Mouse (Mus musculus): Measurements from ENCODE around the gene Shc1. TPM values are rescaled to one million over a fixed set of nuclear protein-coding genes. Genes with fewer than 3 reads are reported as not detected.

Gene Shc1
- polyA plus RNA-seq, 1 experiment from 2014 or later: 15.9 TPM

DNA sequence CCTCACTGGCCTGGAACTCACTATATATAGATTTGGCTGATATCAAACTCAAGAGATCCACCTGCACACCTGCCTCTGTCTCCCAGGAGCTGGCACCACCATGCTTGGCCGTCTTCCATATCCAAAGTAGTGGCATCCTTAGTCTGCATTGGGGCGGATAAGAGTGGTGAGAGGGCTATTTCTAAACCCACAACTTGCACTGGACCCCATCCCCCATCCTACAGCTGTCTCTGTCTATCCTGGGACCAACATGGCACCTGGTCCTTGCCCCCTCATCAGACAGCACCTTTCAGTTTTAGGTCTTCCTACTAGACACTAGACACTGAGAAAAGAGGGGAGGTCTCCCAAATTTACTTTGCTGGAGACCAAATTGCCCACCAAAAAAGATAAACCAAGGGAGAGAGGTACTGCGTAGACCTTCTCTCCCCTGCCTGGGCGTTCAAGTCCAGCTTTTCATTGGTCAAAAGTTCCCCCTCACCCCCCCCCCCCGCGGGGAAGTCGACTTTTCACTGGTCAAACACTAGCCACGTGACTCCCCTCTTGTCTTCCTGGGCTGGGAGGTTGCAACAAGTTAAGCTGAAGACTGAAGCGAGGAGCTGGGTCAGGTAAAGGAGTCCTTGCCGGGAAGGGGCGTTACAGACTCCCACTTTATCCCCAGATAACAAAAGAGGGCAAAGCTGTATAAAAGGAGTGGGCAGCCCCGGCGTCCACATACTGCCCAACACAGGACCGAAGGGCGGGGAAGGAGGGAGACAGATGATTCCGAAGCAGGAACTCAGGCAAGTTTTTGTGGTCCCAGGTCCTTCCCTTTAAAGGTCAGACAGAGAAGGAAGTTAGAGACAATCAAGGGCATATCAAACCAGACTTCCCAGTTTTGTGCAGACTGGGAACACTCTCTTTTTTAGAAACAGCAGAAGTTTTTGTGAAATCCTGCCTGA is 18.2 kb downstream of the Shc1 start, which contains the start of gene Pbxip1:
TSS of gene Pbxip1 (plus strand) at position 531 of the 938 bp plus-strand sequence.
- peak; percentile 56 for ATAC-seq
- Histone ChIP-seq H3K9ac (peak within 1 kb of the TSS; percentile 61), H3K27me3 (no peaks in the 10 kb centered on the region)

GRCm38 (mm10) chr3:89437269-89437668 is 19.0 kb downstream of the Shc1 start:
- 21% methylated on average over 5 of the region's 5 CpGs for WGBS
- Histone ChIP-seq H3K27ac (no peak overlapping the region), H3K27me3 (no peaks in the 10 kb centered on the region), H3K36me3 (ENCODE audit: poor library complexity, severe bottlenecking) (peaks cover 25% of the 10 kb centered on the region), H3K9ac (peak overlapping the region; percentile 61), H3K9me3 (replicated peaks) (no peaks in the 10 kb centered on the region), H3K4me1 (peaks cover 33% of the 10 kb centered on the region), H3K4me3 (peak overlapping the region; percentile 37), H3K4me2 (peak overlapping the region; percentile 63)
- peak; percentile 34; the same call in 1 of the 2 replicates for ATAC-seq

More for the DNA sequence above, 18.2 kb downstream of the Shc1 start, which contains the start of gene Pbxip1:
- Histone ChIP-seq H3K4me3 (peak within 1 kb of the TSS; percentile 37), H3K27ac (peak within 1 kb of the TSS; percentile 35; the same call in 1 of the 2 replicates), H3K36me3 (ENCODE audit: poor library complexity, severe bottlenecking) (peaks cover 27% of the 10 kb centered on the region), H3K4me2 (peak within 1 kb of the TSS; percentile 63), H3K4me1 (peaks cover 41% of the 10 kb centered on the region), H3K9me3 (replicated peaks) (no peaks in the 10 kb centered on the region)
- 3% methylated on average over 16 of the region's 16 CpGs for WGBS

DNA sequence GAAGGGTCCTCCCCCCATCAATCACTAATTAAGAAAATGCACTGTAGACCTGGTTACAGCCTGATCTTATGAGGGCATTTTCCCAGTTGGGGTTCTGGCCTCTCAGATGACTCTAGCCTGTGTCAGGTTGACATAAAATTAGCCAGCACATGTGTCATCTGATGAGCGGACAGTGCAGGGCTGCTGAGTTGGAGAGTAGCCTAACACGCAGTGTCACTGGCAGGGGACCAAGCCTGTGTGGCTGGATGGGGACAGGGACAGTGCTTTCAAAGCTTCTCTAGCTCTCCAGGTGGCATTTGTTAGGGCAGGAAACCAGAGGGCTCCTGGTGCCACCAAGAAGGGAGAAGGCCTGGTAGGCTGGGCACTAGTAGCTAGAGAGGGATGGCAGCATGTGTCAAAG is 22.4 kb downstream of the Shc1 start:
- Histone ChIP-seq H3K36me3 (ENCODE audit: poor library complexity, severe bottlenecking) (peaks cover 3% of the 10 kb centered on the region; the same call in 1 of the 2 replicates), H3K4me3 (no peak overlapping the region), H3K27me3 (no peaks in the 10 kb centered on the region), H3K27ac (no peak overlapping the region), H3K9ac (no peak overlapping the region), H3K9me3 (replicated peaks) (no peaks in the 10 kb centered on the region), H3K4me1 (peaks cover 19% of the 10 kb centered on the region), H3K4me2 (no peak overlapping the region)
- 100% methylated on average over 2 of the region's 2 CpGs for whole genome bisulfite sequencing
- ATAC-seq: no peak

DNA sequence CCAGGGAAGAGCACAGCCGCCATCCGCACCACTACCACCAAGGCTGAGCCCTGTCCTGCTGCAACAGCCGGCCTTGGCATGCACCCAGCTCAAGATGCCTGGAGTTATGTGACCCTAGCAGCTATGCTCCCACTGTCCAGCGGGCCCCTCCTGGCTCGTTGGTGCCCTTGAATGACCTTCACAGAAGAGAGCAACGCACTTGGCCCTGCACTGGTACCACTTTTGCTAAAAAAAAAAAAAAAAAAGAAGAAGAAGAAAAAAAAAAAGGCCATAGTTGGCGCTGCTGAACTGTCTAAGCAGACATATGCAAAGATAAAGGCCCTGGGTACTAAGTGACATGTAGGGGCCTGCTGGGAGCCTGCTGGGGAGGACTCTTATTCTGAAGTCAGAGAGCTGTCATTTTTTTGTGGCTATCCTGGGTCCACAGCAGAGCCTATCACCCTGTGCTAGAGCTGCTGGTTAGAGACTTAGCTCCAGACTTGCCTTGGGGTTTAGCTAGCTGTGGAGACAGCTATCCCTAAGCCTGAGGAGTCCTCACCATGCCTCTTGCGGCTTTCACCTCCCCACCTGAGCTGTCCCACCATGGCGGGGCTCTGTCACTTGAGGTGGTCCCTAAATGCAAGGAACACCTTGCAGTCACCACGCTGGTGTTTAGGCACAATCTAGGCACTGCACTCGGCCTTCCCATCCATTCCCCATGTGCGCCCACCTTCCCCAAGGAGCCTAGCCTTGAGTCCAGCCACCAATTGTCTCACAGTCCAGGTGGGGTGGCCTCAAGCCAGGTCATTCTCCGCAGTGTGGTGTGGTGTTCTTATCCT is 30.7 kb downstream of the Shc1 start:
- Histone ChIP-seq H3K9me3 (replicated peaks) (no peaks in the 10 kb centered on the region), H3K27me3 (no peaks in the 10 kb centered on the region), H3K27ac (no peak overlapping the region), H3K4me3 (no peak overlapping the region), H3K9ac (no peak overlapping the region), H3K36me3 (ENCODE audit: poor library complexity, severe bottlenecking) (no peaks in the 10 kb centered on the region), H3K4me1 (0 out of 2 replicates have a peak, but pooled peaks cover 3% of the 10 kb centered on the region), H3K4me2 (no peak overlapping the region)
- 0 out of 2 replicates have a peak, but pooled peaks have one; percentile 26 for ATAC-seq
- WGBS: 70% methylated on average over 13 of the region's 13 CpGs

DNA sequence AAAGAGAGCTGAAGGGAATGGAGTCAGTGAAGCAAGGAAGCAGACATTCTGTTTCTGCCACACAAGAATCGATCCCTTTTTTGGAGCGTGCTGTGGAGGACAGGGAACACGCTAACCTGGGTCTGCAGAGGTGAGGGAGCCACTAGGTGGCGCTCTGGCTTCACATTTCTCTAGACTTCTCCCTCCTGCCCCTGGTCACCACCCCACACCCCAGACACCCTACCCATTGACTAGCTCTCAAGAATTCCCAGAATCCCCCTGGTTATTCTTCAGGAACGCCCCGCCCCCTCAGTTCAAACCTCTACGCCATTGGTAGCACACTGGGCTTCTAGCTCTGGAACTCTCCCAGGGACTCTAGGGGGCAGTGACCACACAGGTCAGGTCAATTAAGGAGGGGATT is 31.3 kb downstream of the Shc1 start:
- no peak overlapping the region for H3K27ac ChIP-seq
- WGBS: 39% methylated on average over 7 of the region's 7 CpGs
- H3K4me2 ChIP-seq: no peak overlapping the region
- H3K27me3 ChIP-seq: no peaks in the 10 kb centered on the region
- no peaks in the 10 kb centered on the region for H3K36me3 ChIP-seq (ENCODE audit: poor library complexity, severe bottlenecking)
- no peak overlapping the region for H3K9ac ChIP-seq
- 0 out of 2 replicates have a peak, but pooled peaks cover 3% of the 10 kb centered on the region for H3K4me1 ChIP-seq
- H3K4me3 ChIP-seq: no peak overlapping the region
- ATAC-seq: peak; percentile 83
- H3K9me3 ChIP-seq (replicated peaks): no peaks in the 10 kb centered on the region

DNA sequence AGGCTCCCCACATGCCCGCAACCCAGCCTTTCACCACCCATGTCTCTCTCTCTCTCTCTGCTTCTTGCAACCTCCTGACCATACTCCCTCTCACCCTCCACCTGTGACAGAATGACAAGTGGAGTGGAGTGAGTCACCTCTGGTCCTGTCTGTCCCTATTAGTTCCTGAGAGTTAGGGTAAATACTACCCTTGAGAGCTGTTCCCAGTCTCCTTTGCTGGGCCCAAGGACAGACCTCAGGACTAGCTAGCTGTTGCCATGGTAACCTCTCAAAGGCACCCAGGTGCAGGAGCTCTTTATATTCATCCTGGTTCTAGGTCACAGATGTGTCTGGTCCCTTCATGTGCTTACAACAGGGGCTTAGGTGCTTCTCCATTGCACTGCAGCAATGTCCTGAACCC is 33.7 kb downstream of the Shc1 start:
- Histone ChIP-seq H3K27me3 (no peaks in the 10 kb centered on the region), H3K9ac (no peak overlapping the region; the same call in 1 of the 2 replicates), H3K9me3 (replicated peaks) (no peaks in the 10 kb centered on the region), H3K4me2 (no peak overlapping the region), H3K27ac (no peak overlapping the region), H3K36me3 (ENCODE audit: poor library complexity, severe bottlenecking) (no peaks in the 10 kb centered on the region), H3K4me1 (peaks cover 3% of the 10 kb centered on the region; the same call in 1 of the 2 replicates), H3K4me3 (no peak overlapping the region)
- ATAC-seq: no peak
- 96% methylated on average over 1 of the region's 1 CpGs for WGBS

GRCm38 (mm10) chr3:89454401-89455177 is 36.3 kb downstream of the Shc1 start, which contains the start of gene Pmvk:
Gene Pmvk, plus strand, starts transcription at chr3:89454541.
- no peaks in the 10 kb centered on the region for H3K9me3 ChIP-seq (replicated peaks)
- peaks cover 10% of the 10 kb centered on the region for H3K4me1 ChIP-seq
- H3K9ac ChIP-seq: no peak within 1 kb of the TSS
- no peak within 1 kb of the TSS for H3K4me3 ChIP-seq
- no peak within 1 kb of the TSS for H3K4me2 ChIP-seq
- no peak for ATAC-seq
- no peaks in the 10 kb centered on the region for H3K27me3 ChIP-seq
- no peak within 1 kb of the TSS for H3K27ac ChIP-seq
- 63% methylated on average over 10 of the region's 10 CpGs for WGBS
- H3K36me3 ChIP-seq (ENCODE audit: poor library complexity, severe bottlenecking): no peaks in the 10 kb centered on the region

DNA sequence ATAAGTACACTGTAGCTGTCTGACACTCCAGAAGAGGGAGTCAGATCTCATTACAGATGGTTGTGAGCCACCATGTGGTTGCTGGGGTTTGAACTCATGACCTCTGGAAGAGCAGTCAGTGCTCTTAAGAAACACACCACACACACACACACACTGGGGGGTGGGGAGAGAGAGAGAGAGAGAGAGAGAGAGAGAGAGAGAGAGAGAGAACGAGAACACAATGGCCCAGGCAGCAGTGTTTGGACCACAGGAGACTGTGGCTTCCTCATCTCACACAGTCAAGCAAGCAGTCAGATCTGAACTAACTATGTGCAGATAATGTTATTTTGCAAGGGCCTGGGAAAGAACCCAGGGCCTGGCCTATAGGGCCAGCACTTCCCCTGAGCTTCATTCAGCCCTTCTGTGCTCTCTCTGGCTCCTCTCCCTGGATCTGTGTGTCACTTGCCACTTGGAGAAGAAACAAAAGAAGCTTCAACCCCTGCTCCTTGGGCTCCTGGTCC is 37.6 kb downstream of the Shc1 start:
- Histone ChIP-seq H3K9ac (no peak overlapping the region), H3K4me2 (no peak overlapping the region), H3K9me3 (replicated peaks) (no peaks in the 10 kb centered on the region), H3K4me1 (peaks cover 22% of the 10 kb centered on the region), H3K27ac (no peak overlapping the region), H3K4me3 (no peak overlapping the region), H3K27me3 (no peaks in the 10 kb centered on the region), H3K36me3 (ENCODE audit: poor library complexity, severe bottlenecking) (no peaks in the 10 kb centered on the region)
- no peak for ATAC-seq
- 63% methylated on average over 1 of the region's 1 CpGs for WGBS

GRCm38 (mm10) chr3:89456726-89457665 is 38.8 kb downstream of the Shc1 start:
- H3K27me3 ChIP-seq: no peaks in the 10 kb centered on the region
- ATAC-seq: no peak
- WGBS: 33% methylated on average over 10 of the region's 10 CpGs

DNA sequence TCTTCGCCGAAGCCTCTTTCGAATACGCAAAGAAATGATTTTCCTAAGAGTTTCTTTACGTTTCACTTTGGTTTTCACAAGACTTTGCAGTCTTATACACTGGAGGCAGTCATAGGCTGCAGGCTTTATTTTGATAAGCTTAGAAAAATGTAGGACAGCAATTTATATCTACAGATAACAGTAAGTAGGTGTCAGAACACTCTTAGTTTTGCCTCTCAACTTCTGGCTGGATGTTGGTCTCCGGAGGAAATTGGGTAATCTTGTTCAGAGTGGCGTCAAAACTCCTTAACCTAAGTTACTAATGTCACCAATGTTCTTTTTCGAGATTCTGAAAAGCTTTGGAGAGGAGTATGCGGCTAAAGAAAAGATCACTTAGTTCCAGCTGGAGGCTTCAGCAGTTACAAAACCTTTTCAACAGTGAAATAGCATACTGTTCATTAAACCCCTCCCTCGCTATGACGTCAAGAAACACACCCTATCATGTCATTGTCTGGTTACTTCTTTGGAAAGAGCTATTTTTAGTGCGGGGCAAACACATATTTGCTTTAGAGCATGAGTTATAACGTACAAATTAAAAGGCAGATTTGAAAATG is 40.2 kb downstream of the Shc1 start:
- Histone ChIP-seq H3K27me3 (no peaks in the 10 kb centered on the region), H3K27ac (peak overlapping the region; percentile 86; the same call in 1 of the 2 replicates), H3K4me1 (peaks cover 19% of the 10 kb centered on the region), H3K9me3 (replicated peaks) (no peaks in the 10 kb centered on the region), H3K9ac (no peak overlapping the region), H3K36me3 (ENCODE audit: poor library complexity, severe bottlenecking) (peaks cover 8% of the 10 kb centered on the region; the same call in 1 of the 2 replicates), H3K4me3 (peak overlapping the region; percentile 71), H3K4me2 (peak overlapping the region; percentile 82)
- ATAC-seq: peak; percentile 52
- 43% methylated on average over 13 of the region's 13 CpGs for WGBS

More at GRCm38 (mm10) chr3:89456726-89457665, 38.8 kb downstream of the Shc1 start:
- H3K27ac ChIP-seq: no peak overlapping the region
- H3K4me2 ChIP-seq: no peak overlapping the region
- peaks cover 20% of the 10 kb centered on the region for H3K4me1 ChIP-seq
- H3K9me3 ChIP-seq (replicated peaks): no peaks in the 10 kb centered on the region
- no peak overlapping the region for H3K9ac ChIP-seq
- no peak overlapping the region for H3K4me3 ChIP-seq
- peaks cover 8% of the 10 kb centered on the region; the same call in 1 of the 2 replicates for H3K36me3 ChIP-seq (ENCODE audit: poor library complexity, severe bottlenecking)
